Mouse (Mus musculus) heart, adult 2 months (tissue): ENCODE measurements at regions not wholly inside any gene's neighbourhood (a gene's known extent, or its start where the extent isn't known, plus 50 kb on each side); places are given as distances from the start of the nearest gene placed in this dataset.
"Not testable (repeated sequence)": the region's sequence is repeated elsewhere in the genome, so short reads cannot be mapped to it uniquely, and the experiment has no call there.

Experiments used
- DNase-seq, 2 experiments: peaks; one replicate each; pipeline ENCODE4 v3.0.0; 2021
- H3K27ac ChIP-seq: fragments of 200-600 bp; 2 replicates; pipeline ENCODE4 v1.8.1; 2022
- H3K27me3 ChIP-seq: fragments of 200-500 bp; 2 replicates; pipeline ENCODE4 v1.6.1; 2012; ENCODE audit warnings: mild to moderate bottlenecking, low read length, inconsistent platforms, mixed read lengths; ENCODE audit not compliant: control insufficient read depth, insufficient read depth
- H3K36me3 ChIP-seq: fragments of 200-500 bp; 2 replicates; pipeline ENCODE4 v1.6.1; 2012; ENCODE audit warnings: low read length, inconsistent platforms; ENCODE audit not compliant: control insufficient read depth, insufficient read depth
- H3K4me1 ChIP-seq: fragments of 200-500 bp; 2 replicates; pipeline ENCODE4 v1.6.1; 2011; ENCODE audit warnings: low read length; ENCODE audit not compliant: control insufficient read depth, insufficient read depth
- H3K4me3 ChIP-seq: fragments of 200-600 bp; 2 replicates; pipeline ENCODE4 v1.8.1; 2022
- H3K79me2 ChIP-seq: fragments of 200-500 bp; replicated peaks from 2 replicates; pipeline ENCODE4 v1.6.1; 2012; ENCODE audit warnings: mild to moderate bottlenecking, inconsistent platforms, low read length, moderate library complexity, mixed read lengths; ENCODE audit not compliant: control insufficient read depth, insufficient read depth
- H3K9ac ChIP-seq: fragments of 200-500 bp; 2 replicates; pipeline ENCODE4 v1.6.1; 2012; ENCODE audit warnings: low read depth, mild to moderate bottlenecking, control low read depth, inconsistent platforms, low read length, mixed read lengths
- CTCF ChIP-seq: fragments of 200-600 bp; IDR thresholded peaks from 2 replicates; pipeline ENCODE4 v1.8.1; 2022; ENCODE audit warnings: antibody characterized with exemption, mild to moderate bottlenecking, moderate library complexity
- EP300 ChIP-seq: fragments of 200-500 bp; IDR thresholded peaks from 2 replicates; pipeline ENCODE4 v1.6.1; 2011; ENCODE audit warnings: low read depth, low read length, control low read depth; ENCODE audit not compliant: insufficient read depth
- POLR2A ChIP-seq: fragments of 200-500 bp; IDR thresholded peaks from 2 replicates; pipeline ENCODE4 v1.6.1; 2011; ENCODE audit warnings: mild to moderate bottlenecking, low read depth, low read length, control low read depth; ENCODE audit not compliant: insufficient read depth
- WGBS: fragments of 180-500 bp; shearing (Covaris S2); methylation state at CpG from one replicate; pipeline ENCODE4 v1.1.7; 2018; 5-methylcytosine and 5-hydroxymethylcytosine counted together
- intact Hi-C: fragments of 180-260 bp; cut with DNase I; formaldehyde crosslinking; loops from one replicate; pipeline ENCODE4 v1.15.1; 2025
- microRNA-seq, 2 experiments: library from miRNA; unstranded; fragments of <30 nt; microRNA quantifications; one replicate each; pipeline ENCODE4 v1.2.0; 2021

- Histone ChIP-seq H3K4me1 (peaks cover 2% of the 10 kb centered on the region), H3K9ac (no peak overlapping the region), H3K27me3 (no peaks in the 10 kb centered on the region), H3K36me3 (peaks cover 5% of the 10 kb centered on the region; the same call in 1 of the 2 replicates), H3K79me2 (no peaks in the 10 kb centered on the region), H3K4me3 (no peak overlapping the region), H3K27ac (no peak overlapping the region)
- intact Hi-C loops = no loop called here
- 79% methylated on average over 3 of the region's 3 CpGs for WGBS
- no peak for TF ChIP-seq POLR2A
- no peak for TF ChIP-seq EP300
- no peak for DNase-seq
These were observed 68.4 kb upstream of the Pou1f1 start for GRCm38 (mm10) chr16:65451885-65452284.

DNA sequence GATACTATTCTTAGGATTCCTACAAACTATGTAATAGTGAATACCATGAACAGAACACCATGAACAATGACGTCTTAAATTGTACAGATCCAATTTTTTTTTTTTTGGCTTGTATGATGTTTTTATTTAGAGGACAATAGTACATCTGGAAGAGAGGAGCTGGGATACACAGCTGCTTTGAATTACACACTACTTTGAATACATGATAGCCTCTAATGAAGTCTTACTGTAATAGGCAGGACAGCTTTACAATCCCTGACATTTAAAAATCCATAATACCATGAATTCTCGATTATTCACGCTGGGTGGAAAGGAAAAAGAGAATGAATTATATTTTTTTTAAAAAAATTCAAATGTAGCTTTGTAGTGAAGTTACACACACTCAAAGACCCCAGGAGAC lies 63.4 kb upstream of the Pou1f1 start:
- H3K79me2 ChIP-seq, DNase-seq, H3K4me1 ChIP-seq, H3K9ac ChIP-seq, H3K27ac ChIP-seq, H3K4me3 ChIP-seq, intact Hi-C loops, H3K27me3 ChIP-seq, H3K36me3 ChIP-seq: not testable (repeated sequence)
- 46% methylated on average over 1 of the region's 3 CpGs for WGBS

DNA sequence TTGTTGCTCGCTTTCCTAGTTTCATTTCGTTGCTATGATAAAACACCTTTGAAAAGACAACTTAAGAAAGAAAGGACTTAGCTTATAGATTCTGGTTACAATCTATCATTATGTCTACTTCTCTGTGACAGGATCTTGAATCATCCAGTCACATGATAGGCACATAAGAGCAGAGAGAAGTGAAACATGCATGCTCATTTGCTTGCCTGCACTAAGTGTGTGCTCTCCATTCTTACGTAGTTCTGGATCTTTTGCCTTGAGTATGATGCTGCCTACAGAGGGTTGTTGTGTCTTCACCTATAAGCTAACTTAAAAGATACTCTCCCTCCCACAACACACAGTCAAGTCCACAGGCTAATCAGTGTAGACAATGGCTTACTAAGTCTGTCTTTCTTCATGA lies 62.1 kb upstream of the Pou1f1 start:
- WGBS = 87% methylated on average over 3 of the region's 3 CpGs
- intact Hi-C loops = no loop called here
- no peak overlapping the region for H3K4me3 ChIP-seq
- H3K36me3 ChIP-seq = no peaks in the 10 kb centered on the region
- no peak overlapping the region for H3K9ac ChIP-seq
- H3K79me2 ChIP-seq = no peaks in the 10 kb centered on the region
- no peak overlapping the region for H3K27ac ChIP-seq
- H3K4me1 ChIP-seq = no peaks in the 10 kb centered on the region
- TF ChIP-seq EP300 (no peak), POLR2A (no peak), CTCF (no peak)
- no peaks in the 10 kb centered on the region for H3K27me3 ChIP-seq
- DNase-seq = no peak

GRCm38 (mm10) chr16:65469681-65470080 lies 50.6 kb upstream of the Pou1f1 start:
- H3K4me3 ChIP-seq = no peak overlapping the region
- intact Hi-C loops = loop anchor here (5.0 kb wide), 2 partner anchors 562 to 712 kb away; no protein-coding TSS in a partner anchor
- TF ChIP-seq EP300 (no peak), CTCF (no peak), POLR2A (no peak)
- H3K27ac ChIP-seq = no peak overlapping the region
- no peak overlapping the region for H3K9ac ChIP-seq
- no peaks in the 10 kb centered on the region for H3K79me2 ChIP-seq
- H3K36me3 ChIP-seq = no peaks in the 10 kb centered on the region
- H3K4me1 ChIP-seq = no peaks in the 10 kb centered on the region
- no peak for DNase-seq
- WGBS = 82% methylated on average over 4 of the region's 4 CpGs
- no peaks in the 10 kb centered on the region; the same call in 1 of the 2 replicates for H3K27me3 ChIP-seq

Small RNA genes lying in the stretch of these regions (microRNA-seq; reads per million reads assigned to microRNA genes)
- 0 reads per million in 2 experiments for gene Gm23659
